Mouse (Mus musculus): ENCODE data around the gene Fbxw7.

GRCm38 (mm10) chr3:84770518-84770917, 44.5 kb upstream of the Fbxw7 start:
- no peak for TF ChIP-seq POLR2A (IDR thresholded peaks at IDR 0.05; ENCODE audit: insufficient read length, low read depth)
- TF ChIP-seq POLR2AphosphoS2 (IDR thresholded peaks at IDR 0.05; ENCODE audit: insufficient read length, low read depth), result no peak
- TF ChIP-seq USF1 (IDR thresholded peaks at IDR 0.05; ENCODE audit: low read depth), result no peak
